Mouse (Mus musculus) erythroblast, embryonic 14.5 days (primary cell): ENCODE data around the gene Klrb1b.

Source experiments
- GATA1 ChIP-seq: IDR thresholded peaks from 2 replicates; pipeline ENCODE4 v1.6.1; 2012; ENCODE audit warnings: low read length, inconsistent platforms, mixed read lengths
- TAL1 ChIP-seq: IDR thresholded peaks from 3 replicates; pipeline ENCODE4 v1.6.1; 2012; ENCODE audit warnings: low read length, inconsistent platforms, mixed read lengths

GRCm38 (mm10) chr6:128850671-128851070 lies 24.5 kb upstream of the Klrb1b start:
- TF ChIP-seq GATA1 (no peak), TAL1 (no peak)
